Mouse (Mus musculus) bone marrow, adult 2 months (tissue): ENCODE measurements around the gene Mgme1. TPM values are rescaled to one million over a fixed set of nuclear protein-coding genes. Genes with fewer than 3 reads are reported as not detected.

Experiments used
- H3K27ac ChIP-seq: fragments of 200-500 bp; 2 replicates; pipeline ENCODE4 v1.5.1; 2012; ENCODE audit warnings: low read depth, mild to moderate bottlenecking, control low read depth, inconsistent platforms, low read length; ENCODE audit not compliant: control insufficient read depth, poor library complexity, insufficient read depth
- H3K4me1 ChIP-seq: fragments of 200-500 bp; 2 replicates; pipeline ENCODE4 v1.6.1; 2011; ENCODE audit warnings: low read length; ENCODE audit not compliant: control insufficient read depth, insufficient read depth
- H3K4me3 ChIP-seq: fragments of 200-500 bp; replicated peaks from 2 replicates; pipeline ENCODE3; 2011; ENCODE audit warnings: mild to moderate bottlenecking, low read depth, low read length, control low read depth; ENCODE audit not compliant: control insufficient read depth
- CTCF ChIP-seq: fragments of 200-500 bp; IDR thresholded peaks from 2 replicates; pipeline ENCODE4 v1.5.1; 2011; ENCODE audit warnings: low read length, control low read depth; ENCODE audit not compliant: control insufficient read depth, insufficient read depth
- POLR2A ChIP-seq: fragments of 200-500 bp; IDR thresholded peaks from 2 replicates; pipeline ENCODE4 v1.6.1; 2011; ENCODE audit warnings: low read depth, mild to moderate bottlenecking, control low read depth, low read length, borderline replicate concordance; ENCODE audit not compliant: control insufficient read depth
- WGBS: fragments of 180-500 bp; shearing (Covaris S2); methylation state at CpG from one replicate; pipeline ENCODE4 v1.1.7; 2018; 5-methylcytosine and 5-hydroxymethylcytosine counted together
- polyA plus RNA-seq: library from polyadenylated mRNA; stranded (reverse); fragments of >200 nt; gene quantifications from 2 replicates; pipeline ENCODE4 v1.2.4, GENCODE M21; 2011; ENCODE audit warnings: low replicate concordance; ENCODE audit not compliant: missing spikeins, insufficient read depth, insufficient read length

Gene Mgme1
- polyA plus RNA-seq, 1 experiment = 5.5 TPM

- H3K27ac ChIP-seq = no peak overlapping the region
- WGBS = 82% methylated on average over 3 of the region's 3 CpGs
- H3K4me1 ChIP-seq = no peaks in the 10 kb centered on the region; the same call in 1 of the 2 replicates
- H3K4me3 ChIP-seq = no peak overlapping the region
- TF ChIP-seq CTCF = no peak
- no peak for TF ChIP-seq POLR2A
These were observed 10.1 kb downstream of the Mgme1 start for GRCm38 (mm10) chr2:144280568-144280967.

GRCm38 (mm10) chr2:144281417-144281816 is 11.0 kb downstream of the Mgme1 start:
- TF ChIP-seq POLR2A (no peak), CTCF (no peak)
- 83% methylated on average over 3 of the region's 3 CpGs for WGBS
- Histone ChIP-seq H3K4me1 (no peaks in the 10 kb centered on the region; the same call in 1 of the 2 replicates), H3K27ac (no peak overlapping the region), H3K4me3 (no peak overlapping the region)

DNA sequence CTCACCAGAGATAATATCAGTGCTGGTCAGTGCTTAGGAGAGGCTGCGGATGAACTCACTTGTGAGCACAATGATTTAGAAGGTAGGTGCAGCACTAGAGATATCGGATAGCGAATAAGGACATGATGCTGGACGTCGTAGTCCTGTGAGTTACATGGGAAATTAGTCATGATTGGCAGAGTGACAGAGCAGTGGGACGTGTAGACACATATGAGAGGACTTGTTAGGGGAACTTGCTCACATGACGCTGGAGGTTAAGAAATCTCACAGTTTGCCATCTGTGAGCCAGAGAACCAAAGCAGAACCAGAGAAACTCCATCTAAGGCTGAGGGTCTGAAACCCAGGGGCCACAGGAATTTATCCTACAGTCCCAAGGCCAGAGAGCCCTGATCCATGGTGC is 19.9 kb downstream of the Mgme1 start:
- Histone ChIP-seq H3K4me3 (no peak overlapping the region), H3K4me1 (no peaks in the 10 kb centered on the region; the same call in 1 of the 2 replicates), H3K27ac (no peak overlapping the region)
- TF ChIP-seq CTCF = no peak
- TF ChIP-seq POLR2A = no peak
- WGBS = 61% methylated on average over 7 of the region's 7 CpGs

GRCm38 (mm10) chr2:144291600-144292305 is 21.3 kb downstream of the Mgme1 start:
- TF ChIP-seq POLR2A = no peak
- TF ChIP-seq CTCF = no peak
- no peaks in the 10 kb centered on the region; the same call in 1 of the 2 replicates for H3K4me1 ChIP-seq
- WGBS = 84% methylated on average over 11 of the region's 11 CpGs
- H3K27ac ChIP-seq = no peak overlapping the region
- no peak overlapping the region for H3K4me3 ChIP-seq

- Histone ChIP-seq H3K4me3 (no peak overlapping the region), H3K4me1 (no peaks in the 10 kb centered on the region; the same call in 1 of the 2 replicates), H3K27ac (no peak overlapping the region)
- WGBS = 43% methylated on average over 9 of the region's 9 CpGs
- TF ChIP-seq POLR2A (no peak), CTCF (no peak)
These were observed 24.8 kb downstream of the Mgme1 start for GRCm38 (mm10) chr2:144295145-144295735.

- WGBS = 34% methylated on average over 9 of the region's 9 CpGs
- Histone ChIP-seq H3K27ac (no peak overlapping the region), H3K4me3 (no peak overlapping the region), H3K4me1 (no peaks in the 10 kb centered on the region; the same call in none of the 2 replicates)
- no peak for TF ChIP-seq CTCF
These were observed 29.5 kb downstream of the Mgme1 start for GRCm38 (mm10) chr2:144299749-144300669.

GRCm38 (mm10) chr2:144301101-144301500 is 30.6 kb downstream of the Mgme1 start:
- no peaks in the 10 kb centered on the region; the same call in none of the 2 replicates for H3K4me1 ChIP-seq
- WGBS = 72% methylated on average over 11 of the region's 11 CpGs
- no peak overlapping the region for H3K27ac ChIP-seq
- no peak overlapping the region for H3K4me3 ChIP-seq
- TF ChIP-seq POLR2A (no peak), CTCF (no peak)
